Mouse (Mus musculus): ENCODE measurements at regions not wholly inside any gene's neighbourhood (a gene's known extent, or its start where the extent isn't known, plus 50 kb on each side); places are given as distances from the start of the nearest gene placed in this dataset.

GRCm38 (mm10) chr11:39794183-39794652, 900.8 kb downstream of the Mat2b start:
- peak; percentile 82 for DNase-seq

- no peak for DNase-seq
These were observed 902.9 kb downstream of the Mat2b start for GRCm38 (mm10) chr11:39792112-39792511.
